Mouse (Mus musculus): ENCODE data around the gene Mpped2. TPM values are rescaled to one million over a fixed set of nuclear protein-coding genes. Genes with fewer than 3 reads are reported as not detected.

The Mpped2 gene
- total RNA-seq, 2 experiments from 2014 or later = 2.6 to 8.5 TPM

- H3K27ac ChIP-seq = no peak overlapping the region
- intact Hi-C loops (cut with DNase I) = no loop called here
- no peak for TF ChIP-seq CTCF (IDR thresholded peaks at IDR 0.05)
- H3K4me3 ChIP-seq = no peak overlapping the region
- DNase-seq = no peak
Observed at GRCm38 (mm10) chr2:106711506-106711905, 18.4 kb downstream of the Mpped2 start.

- intact Hi-C loops (cut with DNase I) = no loop called here
- H3K4me3 ChIP-seq = no peak overlapping the region
- no peak for TF ChIP-seq CTCF (IDR thresholded peaks at IDR 0.05)
- no peak overlapping the region for H3K27ac ChIP-seq
- no peak for DNase-seq
Observed at GRCm38 (mm10) chr2:106713151-106713550, 20.1 kb downstream of the Mpped2 start.

DNA sequence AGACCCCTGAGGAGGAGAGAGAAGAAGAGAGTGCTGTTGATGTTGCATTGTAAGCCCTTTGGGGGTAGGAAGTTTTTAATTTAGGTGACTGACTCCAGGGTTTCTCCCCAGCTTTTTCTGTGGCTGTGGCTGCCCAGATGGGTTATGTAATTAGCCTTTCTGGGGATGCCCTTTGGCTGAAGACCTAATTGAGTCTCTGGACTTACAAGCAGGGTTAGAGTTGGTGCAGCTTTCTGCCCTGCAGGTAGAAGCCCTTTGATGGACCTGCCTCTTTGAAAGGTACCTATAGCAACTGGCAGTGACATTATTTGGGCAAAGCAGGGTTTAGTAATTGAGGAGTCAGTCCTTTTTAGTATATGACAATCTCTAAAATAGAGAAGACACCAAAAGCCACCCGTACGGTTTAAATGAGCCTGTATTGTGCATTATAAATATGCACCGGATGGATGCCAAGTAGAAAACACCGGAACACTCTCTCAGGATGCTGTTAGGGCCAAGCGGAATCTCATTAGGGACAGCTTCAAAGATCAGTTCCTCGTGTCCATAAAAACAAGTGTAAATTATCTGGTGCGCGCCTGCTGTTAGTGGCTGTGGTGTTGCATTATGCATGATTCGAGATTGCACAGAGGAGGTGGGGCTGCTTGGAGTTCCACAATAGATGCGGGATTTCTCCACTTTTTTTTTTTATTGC, 22.8 kb downstream of the Mpped2 start:
- TF ChIP-seq CTCF (IDR thresholded peaks at IDR 0.05) = no peak
- Histone ChIP-seq H3K27ac (no peak overlapping the region), H3K4me3 (no peak overlapping the region)
- intact Hi-C loops (cut with DNase I) = no loop called here
- no peak for DNase-seq

DNA sequence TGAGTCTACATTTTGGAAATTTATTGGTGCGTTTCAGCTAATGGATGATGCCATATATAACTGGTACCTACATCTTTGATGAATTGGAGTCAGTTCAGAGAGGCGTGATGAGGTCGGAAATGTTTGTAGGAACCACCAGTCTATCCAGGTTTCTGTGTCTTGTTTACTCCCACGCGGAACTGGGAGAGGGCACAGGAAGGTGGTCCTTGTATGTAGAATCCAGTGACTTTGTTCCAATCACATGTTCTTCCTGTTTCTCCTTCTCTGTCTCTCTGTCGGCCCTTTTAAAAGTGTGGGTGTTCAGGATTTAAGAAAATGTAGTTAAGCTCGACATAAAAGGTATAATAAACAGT, 23.3 kb downstream of the Mpped2 start:
- no peak overlapping the region for H3K27ac ChIP-seq
- intact Hi-C loops (cut with DNase I) = no loop called here
- no peak for DNase-seq
- H3K4me3 ChIP-seq = no peak overlapping the region
- no peak for TF ChIP-seq CTCF (IDR thresholded peaks at IDR 0.05)

DNA sequence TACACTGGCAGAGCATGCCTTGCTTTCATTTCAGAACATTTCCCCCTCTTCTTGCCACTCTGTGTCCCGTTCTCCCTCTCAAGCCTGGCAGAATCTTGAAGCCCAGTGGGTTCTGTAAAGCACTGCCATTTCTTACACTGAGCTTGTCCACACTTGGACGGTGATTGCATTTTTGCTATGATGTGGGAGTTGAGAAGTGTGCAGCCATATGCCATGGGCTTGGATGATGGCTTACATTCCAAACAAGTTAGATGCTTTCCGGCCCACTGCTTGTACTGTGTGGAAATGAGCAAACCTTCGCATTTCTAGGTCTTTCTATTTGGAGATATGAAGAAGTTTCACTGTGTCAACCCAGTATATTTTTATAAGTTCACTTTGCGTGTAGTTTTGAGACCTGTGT, 25.8 kb downstream of the Mpped2 start:
- intact Hi-C loops (cut with DNase I) = no loop called here
- DNase-seq = no peak
- no peak overlapping the region for H3K4me3 ChIP-seq
- TF ChIP-seq CTCF (IDR thresholded peaks at IDR 0.05) = no peak
- no peak overlapping the region for H3K27ac ChIP-seq

GRCm38 (mm10) chr2:106719434-106719833, 26.4 kb downstream of the Mpped2 start:
- Histone ChIP-seq H3K27ac (no peak overlapping the region), H3K4me3 (no peak overlapping the region)
- intact Hi-C loops (cut with DNase I) = no loop called here
- TF ChIP-seq CTCF (IDR thresholded peaks at IDR 0.05) = no peak
- no peak for DNase-seq

GRCm38 (mm10) chr2:106720644-106721043, 27.6 kb downstream of the Mpped2 start:
- intact Hi-C loops (cut with DNase I) = no loop called here
- no peak for DNase-seq
- Histone ChIP-seq H3K27ac (no peak overlapping the region), H3K4me3 (no peak overlapping the region)
- no peak for TF ChIP-seq CTCF (IDR thresholded peaks at IDR 0.05)

DNA sequence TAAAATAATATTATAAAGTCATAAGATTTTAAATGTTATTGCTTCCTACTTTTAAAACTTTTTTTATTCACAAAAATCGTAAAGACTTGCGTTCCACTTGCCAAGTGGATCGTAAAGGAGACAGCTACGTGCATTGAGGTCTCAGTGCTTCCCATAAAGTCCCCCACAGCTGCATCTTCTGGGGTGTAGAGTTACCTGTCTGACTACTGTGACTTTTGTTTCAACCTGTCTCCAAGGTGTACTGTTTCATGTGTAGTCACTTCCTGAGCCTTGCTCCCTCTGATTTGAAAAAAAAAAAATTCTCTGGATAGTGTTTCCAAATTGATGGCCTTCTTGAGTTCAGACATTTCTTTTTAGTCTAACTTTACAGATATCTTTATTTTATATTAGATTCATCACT, 29.0 kb downstream of the Mpped2 start:
- Histone ChIP-seq H3K27ac (no peak overlapping the region), H3K4me3 (no peak overlapping the region)
- TF ChIP-seq CTCF (IDR thresholded peaks at IDR 0.05) = no peak
- intact Hi-C loops (cut with DNase I) = no loop called here
- DNase-seq = no peak

DNA sequence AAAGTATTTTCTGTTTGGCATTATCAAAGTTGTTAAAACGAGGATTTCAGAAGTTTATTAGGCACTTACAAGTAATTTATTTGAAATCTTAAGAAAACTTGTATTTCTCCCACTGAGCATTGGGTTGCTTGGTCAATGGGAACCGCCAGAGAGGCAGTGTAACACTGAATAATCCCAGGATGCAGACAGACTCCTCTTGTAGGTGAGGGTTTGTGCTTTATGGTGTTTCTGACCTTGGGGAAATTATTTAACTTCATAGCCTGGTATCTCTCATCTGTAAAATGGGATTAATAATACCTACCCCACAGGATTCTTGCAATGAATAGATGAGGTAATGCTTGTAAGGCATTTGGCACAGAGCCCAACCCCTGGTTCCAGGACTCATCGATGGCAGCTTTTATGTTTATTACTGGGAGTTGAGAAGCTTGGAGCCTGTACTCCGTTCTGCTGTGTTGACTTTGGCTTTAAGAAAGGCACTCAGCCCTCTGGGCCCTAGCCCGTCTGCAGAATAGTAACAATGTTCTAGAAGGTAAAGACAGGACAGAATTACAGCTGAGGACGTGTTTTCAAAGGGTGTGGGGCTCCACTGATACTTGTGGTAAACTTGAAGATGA, 37.0 kb downstream of the Mpped2 start:
- intact Hi-C loops (cut with DNase I) = no loop called here
- H3K4me3 ChIP-seq = no peak overlapping the region
- no peak for TF ChIP-seq CTCF (IDR thresholded peaks at IDR 0.05)
- no peak for DNase-seq
- no peak overlapping the region for H3K27ac ChIP-seq

GRCm38 (mm10) chr2:106730608-106731007, 37.5 kb downstream of the Mpped2 start:
- intact Hi-C loops (cut with DNase I) = no loop called here
- Histone ChIP-seq H3K4me3 (no peak overlapping the region), H3K27ac (no peak overlapping the region)
- TF ChIP-seq CTCF (IDR thresholded peaks at IDR 0.05) = no peak
- DNase-seq = no peak

- Histone ChIP-seq H3K4me3 (no peak overlapping the region), H3K27ac (no peak overlapping the region)
- TF ChIP-seq CTCF (IDR thresholded peaks at IDR 0.05) = no peak
- DNase-seq = no peak
- intact Hi-C loops (cut with DNase I) = no loop called here
Observed at GRCm38 (mm10) chr2:106731478-106731877, 38.4 kb downstream of the Mpped2 start.

GRCm38 (mm10) chr2:106732171-106732570, 39.1 kb downstream of the Mpped2 start:
- intact Hi-C loops (cut with DNase I) = no loop called here
- H3K4me3 ChIP-seq = no peak overlapping the region

GRCm38 (mm10) chr2:106733396-106733795, 40.3 kb downstream of the Mpped2 start:
- intact Hi-C loops (cut with DNase I) = no loop called here
- TF ChIP-seq CTCF (IDR thresholded peaks at IDR 0.05) = no peak
- no peak for DNase-seq
- H3K4me3 ChIP-seq = no peak overlapping the region
- H3K27ac ChIP-seq = no peak overlapping the region

More at GRCm38 (mm10) chr2:106732171-106732570, 39.1 kb downstream of the Mpped2 start:
- DNase-seq = no peak
- TF ChIP-seq CTCF (IDR thresholded peaks at IDR 0.05) = no peak
- no peak overlapping the region for H3K27ac ChIP-seq

- no peak for DNase-seq
- Histone ChIP-seq H3K27ac (no peak overlapping the region), H3K4me3 (no peak overlapping the region)
- intact Hi-C loops (cut with DNase I) = no loop called here
- TF ChIP-seq CTCF (IDR thresholded peaks at IDR 0.05) = no peak
Observed at GRCm38 (mm10) chr2:106734004-106734403, 40.9 kb downstream of the Mpped2 start.
